ENCODE assay signal across 1 mouse cellular context in genomic region chr7:24817502-24817901, GRCm38 (mm10).
TF ChIP-seq lines count a peak whose summit lies in the region.

No protein-coding gene starts in this region.

TF ChIP-seq in MEL, 35 proteins besides CTCF, POLR2A, EP300 and RAD21 (continued from another document):
- TF ChIP-seq MAFK (IDR thresholded peaks at IDR 0.05; ENCODE audit: borderline replicate concordance, low read depth, low read length) = no peak
- no peak for TF ChIP-seq UBTF (IDR thresholded peaks at IDR 0.05; ENCODE audit: borderline replicate concordance, insufficient read depth, low read depth, low read length)
- TF ChIP-seq ZKSCAN1 (IDR thresholded peaks at IDR 0.05; ENCODE audit: low read depth, low read length) = no peak
- no peak for TF ChIP-seq MAZ (IDR thresholded peaks at IDR 0.05; ENCODE audit: low read depth, low read length)
- TF ChIP-seq MEF2A (IDR thresholded peaks at IDR 0.05; ENCODE audit: extremely low read depth, insufficient replicate concordance, low read depth, low read length, poor library complexity, severe bottlenecking) = no peak
- TF ChIP-seq MXI1 (IDR thresholded peaks at IDR 0.05; ENCODE audit: low read depth, low read length) = no peak
- no peak for TF ChIP-seq TBP (IDR thresholded peaks at IDR 0.05; ENCODE audit: low read depth, low read length)
- TF ChIP-seq TAL1 (IDR thresholded peaks at IDR 0.05; ENCODE audit: low read length) = no peak
- no peak for TF ChIP-seq ZMIZ1 (IDR thresholded peaks at IDR 0.05; ENCODE audit: low read depth, low read length)
- TF ChIP-seq HCFC1 (IDR thresholded peaks at IDR 0.05; ENCODE audit: low read depth, low read length) = no peak
- peak; percentile 67; the same call in 1 of the 2 replicates for TF ChIP-seq BHLHE40 (IDR thresholded peaks at IDR 0.05; ENCODE audit: borderline replicate concordance, low read depth, low read length)
